Mouse (Mus musculus): ENCODE results near the gene Ush2a.

- no peak for TF ChIP-seq MAX (IDR thresholded peaks at IDR 0.05; ENCODE audit: low read depth)
- TF ChIP-seq POLR2A (IDR thresholded peaks at IDR 0.05; ENCODE audit: insufficient read length, low read depth), result no peak
- no peak for TF ChIP-seq USF1 (IDR thresholded peaks at IDR 0.05; ENCODE audit: low read depth)
- TF ChIP-seq E2F4 (IDR thresholded peaks at IDR 0.05; ENCODE audit: insufficient read depth), result no peak
- TF ChIP-seq TCF3 (IDR thresholded peaks at IDR 0.05; ENCODE audit: insufficient read length, low read depth), result no peak
- no peak for TF ChIP-seq TCF12 (IDR thresholded peaks at IDR 0.05; ENCODE audit: insufficient read depth, poor library complexity, severe bottlenecking)
- no peak for TF ChIP-seq MYOG (IDR thresholded peaks at IDR 0.05; ENCODE audit: control insufficient read depth in 1 of 3, insufficient read depth in 1 of 3, insufficient read length in 2 of 3, low read depth in 2 of 3)
These were observed 509.0 kb downstream of the Ush2a start for GRCm38 (mm10) chr1:188770828-188771227.

Data from myocyte (in vitro differentiated cells).